ENCODE assay signal across 23 mouse cellular contexts in the genomic region with DNA sequence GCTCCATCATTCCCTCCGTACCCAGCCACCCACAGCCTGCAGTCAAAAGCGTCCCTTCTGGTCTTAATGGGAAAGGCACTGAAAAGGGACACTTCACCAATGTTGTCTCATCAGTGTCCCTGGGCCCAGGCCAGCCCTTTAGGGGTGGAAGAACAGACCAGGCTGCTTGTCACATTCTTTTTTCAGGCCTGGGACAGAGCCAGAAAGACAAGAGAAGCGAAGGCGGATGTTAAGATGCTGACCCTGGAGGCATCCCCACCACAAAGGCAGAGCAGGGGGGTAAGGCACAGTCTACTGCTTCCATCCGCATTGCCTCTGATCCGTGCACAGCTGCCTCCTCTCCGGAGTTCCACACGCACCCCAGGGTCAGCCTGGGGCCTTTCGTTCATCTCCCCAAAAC. TPM values are rescaled to one million over a fixed set of nuclear protein-coding genes. Genes with fewer than 3 reads are reported as not detected.
DNase-seq lines count a peak whose midpoint lies in the region; ATAC-seq lines count a peak whose summit lies in the region.
"Had no signal": no experiment of that assay in that cellular context is flagged by ENCODE, and none has a peak within 500 bp of the region (broad histone marks: within the 10 kb centered on the region; RNA-seq: fewer than 3 reads in every experiment).

No protein-coding gene starts in this region.

- no peak overlapping the region for H3K4me2 ChIP-seq in hindbrain, embryonic 15.5 days
- H3K4me2 ChIP-seq in hindbrain, embryonic 11.5 days (replicated peaks; ENCODE audit: low read depth, low read length): no peak overlapping the region
- no peak overlapping the region for H3K4me2 ChIP-seq in kidney, embryonic 16.5 days (replicated peaks; ENCODE audit: low read depth, low read length)
- no peak overlapping the region for H3K4me2 ChIP-seq in midbrain, embryonic 11.5 days
- H3K4me2 ChIP-seq in midbrain, embryonic 14.5 days (ENCODE audit: low read length): no peak overlapping the region
- H3K4me2 ChIP-seq: embryonic facial prominence, embryonic 13.5 days; forebrain, embryonic 15.5 days; kidney, embryonic 15.5 days; neural tube, embryonic 15.5 days had no signal

- peaks cover 5% of the 10 kb centered on the region; the same call in 1 of the 2 replicates for H3K4me1 ChIP-seq in hindbrain, embryonic 15.5 days (replicated peaks)
- H3K4me1 ChIP-seq in hindbrain, embryonic 11.5 days (replicated peaks; ENCODE audit: control insufficient read depth, insufficient read depth, low read length): no peaks in the 10 kb centered on the region
- H3K4me1 ChIP-seq in kidney, embryonic 16.5 days (ENCODE audit: insufficient read depth, low read length): no peaks in the 10 kb centered on the region
- no peaks in the 10 kb centered on the region for H3K4me1 ChIP-seq in midbrain, embryonic 11.5 days (ENCODE audit: control insufficient read depth, insufficient read depth, low read length)
- H3K4me1 ChIP-seq in midbrain, embryonic 14.5 days (ENCODE audit: control insufficient read depth, insufficient read depth, low read length): no peaks in the 10 kb centered on the region
- H3K4me1 ChIP-seq: embryonic facial prominence, embryonic 13.5 days; forebrain, embryonic 15.5 days; kidney, embryonic 15.5 days; neural tube, embryonic 15.5 days had no signal

- ATAC-seq in hindbrain, embryonic 15.5 days (ENCODE audit: low FRiP score, low read depth): peak; percentile 24; the same call in 1 of the 2 replicates
- no peak for ATAC-seq in hindbrain, embryonic 11.5 days (ENCODE audit: low FRiP score)
- no peak for ATAC-seq in kidney, embryonic 16.5 days (ENCODE audit: low FRiP score, low TSS enrichment)
- ATAC-seq in midbrain, embryonic 11.5 days (ENCODE audit: low FRiP score): no peak
- ATAC-seq in midbrain, embryonic 14.5 days (ENCODE audit: low FRiP score, low TSS enrichment): no peak
- no peak for ATAC-seq in megakaryocyte-erythroid progenitor cell, adult 5-6 weeks (replicated peaks; ENCODE audit: low FRiP score, low TSS enrichment, poor library complexity, severe bottlenecking)
- ATAC-seq: forebrain, embryonic 15.5 days; hindbrain, embryonic 16.5 days; liver, postnatal 0 days had no signal

- no peaks in the 10 kb centered on the region for H3K9me3 ChIP-seq in hindbrain, embryonic 15.5 days
- H3K9me3 ChIP-seq in hindbrain, embryonic 11.5 days (ENCODE audit: control insufficient read depth, low read length): no peaks in the 10 kb centered on the region
- H3K9me3 ChIP-seq in kidney, embryonic 16.5 days (ENCODE audit: low read length): 0 out of 2 replicates have a peak, but pooled peaks cover 2% of the 10 kb centered on the region
- H3K9me3 ChIP-seq in midbrain, embryonic 11.5 days (ENCODE audit: control insufficient read depth, low read length): no peaks in the 10 kb centered on the region
- H3K9me3 ChIP-seq in midbrain, embryonic 14.5 days (ENCODE audit: control insufficient read depth, low read length): no peaks in the 10 kb centered on the region
- H3K9me3 ChIP-seq: embryonic facial prominence, embryonic 13.5 days; forebrain, embryonic 15.5 days; kidney, embryonic 15.5 days; midbrain, embryonic 10.5 days; neural tube, embryonic 15.5 days had no signal

- no peak overlapping the region for H3K4me3 ChIP-seq in hindbrain, embryonic 15.5 days
- no peak overlapping the region for H3K4me3 ChIP-seq in hindbrain, embryonic 11.5 days (ENCODE audit: low read depth, low read length)
- no peak overlapping the region for H3K4me3 ChIP-seq in kidney, embryonic 16.5 days (ENCODE audit: low read length)
- no peak overlapping the region for H3K4me3 ChIP-seq in midbrain, embryonic 11.5 days (ENCODE audit: low read depth, low read length)
- no peak overlapping the region for H3K4me3 ChIP-seq in midbrain, embryonic 14.5 days (replicated peaks; ENCODE audit: low read depth, low read length)
- H3K4me3 ChIP-seq: embryonic facial prominence, embryonic 13.5 days; forebrain, embryonic 15.5 days; kidney, embryonic 15.5 days; midbrain, embryonic 10.5 days; neural tube, embryonic 15.5 days had no signal

- DNase-seq in hindbrain, embryonic 11.5 days (ENCODE audit: low spot score): no peak
- peak; percentile 13 to 30 for DNase-seq in kidney, postnatal 36 days
- DNase-seq in midbrain, embryonic 11.5 days (ENCODE audit: low spot score, missing footprints): peak; percentile 39
- DNase-seq in midbrain, embryonic 14.5 days: no peak
- DNase-seq: adrenal gland, adult 8-10 months; cerebellum, adult 9-10 months; gastrocnemius, postnatal 25 days; heart, postnatal 14 days; liver, postnatal 0 days; right cerebral cortex, postnatal 25 days; thymus, adult 18-20 months had no signal

- whole genome bisulfite sequencing in hindbrain, embryonic 15.5 days: 64% methylated on average over 9 of the region's 9 CpGs
- 84% methylated on average over 9 of the region's 9 CpGs for WGBS in hindbrain, embryonic 11.5 days
- 84% methylated on average over 9 of the region's 9 CpGs for WGBS in kidney, embryonic 16.5 days
- WGBS in midbrain, embryonic 11.5 days: 79% methylated on average over 9 of the region's 9 CpGs
- 79% methylated on average over 9 of the region's 9 CpGs for WGBS in midbrain, embryonic 14.5 days

- no peaks in the 10 kb centered on the region for H3K36me3 ChIP-seq in hindbrain, embryonic 15.5 days
- no peaks in the 10 kb centered on the region for H3K36me3 ChIP-seq in hindbrain, embryonic 11.5 days (ENCODE audit: control insufficient read depth, insufficient read depth, low read length)
- no peaks in the 10 kb centered on the region for H3K36me3 ChIP-seq in kidney, embryonic 16.5 days (ENCODE audit: insufficient read depth, low read length)
- H3K36me3 ChIP-seq in midbrain, embryonic 11.5 days (ENCODE audit: control insufficient read depth, insufficient read depth, low read length): no peaks in the 10 kb centered on the region
- H3K36me3 ChIP-seq in midbrain, embryonic 14.5 days (ENCODE audit: control insufficient read depth, insufficient read depth, low read length): no peaks in the 10 kb centered on the region
- H3K36me3 ChIP-seq: embryonic facial prominence, embryonic 13.5 days; forebrain, embryonic 15.5 days; kidney, embryonic 15.5 days; midbrain, embryonic 10.5 days; neural tube, embryonic 15.5 days had no signal

- H3K9ac ChIP-seq in hindbrain, embryonic 15.5 days: no peak overlapping the region
- no peak overlapping the region for H3K9ac ChIP-seq in hindbrain, embryonic 11.5 days (ENCODE audit: low read depth, low read length)
- H3K9ac ChIP-seq in kidney, embryonic 16.5 days (replicated peaks; ENCODE audit: low read length): no peak overlapping the region
- no peak overlapping the region for H3K9ac ChIP-seq in midbrain, embryonic 11.5 days (ENCODE audit: low read length)
- H3K9ac ChIP-seq in midbrain, embryonic 14.5 days (replicated peaks; ENCODE audit: low read length): no peak overlapping the region
- H3K9ac ChIP-seq: embryonic facial prominence, embryonic 13.5 days; forebrain, embryonic 15.5 days; kidney, embryonic 15.5 days; liver, postnatal 0 days; neural tube, embryonic 15.5 days had no signal

- no peak overlapping the region for H3K27ac ChIP-seq in hindbrain, embryonic 15.5 days (replicated peaks)
- no peak overlapping the region for H3K27ac ChIP-seq in hindbrain, embryonic 11.5 days (ENCODE audit: low read depth, low read length)
- no peak overlapping the region for H3K27ac ChIP-seq in kidney, embryonic 16.5 days (ENCODE audit: low read length)
- no peak overlapping the region for H3K27ac ChIP-seq in midbrain, embryonic 11.5 days (ENCODE audit: low read depth, low read length)
- H3K27ac ChIP-seq in midbrain, embryonic 14.5 days (replicated peaks; ENCODE audit: low read depth, low read length): no peak overlapping the region
- H3K27ac ChIP-seq: embryonic facial prominence, embryonic 13.5 days; forebrain, embryonic 15.5 days; kidney, embryonic 15.5 days; midbrain, embryonic 10.5 days; neural tube, embryonic 15.5 days had no signal

- H3K27me3 ChIP-seq in hindbrain, embryonic 15.5 days: no peaks in the 10 kb centered on the region
- H3K27me3 ChIP-seq in hindbrain, embryonic 11.5 days (ENCODE audit: control insufficient read depth, insufficient read depth, low read length): no peaks in the 10 kb centered on the region
- H3K27me3 ChIP-seq in kidney, embryonic 16.5 days (ENCODE audit: insufficient read depth, low read length): no peaks in the 10 kb centered on the region
- H3K27me3 ChIP-seq in midbrain, embryonic 11.5 days (ENCODE audit: control insufficient read depth, insufficient read depth, low read length): no peaks in the 10 kb centered on the region
- no peaks in the 10 kb centered on the region for H3K27me3 ChIP-seq in midbrain, embryonic 14.5 days (ENCODE audit: control insufficient read depth, insufficient read depth, low read length)
- H3K27me3 ChIP-seq: forebrain, embryonic 15.5 days; kidney, embryonic 15.5 days; neural tube, embryonic 15.5 days had no signal

RNA-seq across cellular contexts. Expression of a gene that starts 10.0 kb away (rescaled TPM):
- not detected in 2 replicates for polyA plus RNA-seq in hindbrain, embryonic 15.5 days (2015; fragmentation: Nextera tagmentation; extraction: Ambion mirVana)
- not detected in 2 replicates for polyA plus RNA-seq in hindbrain, embryonic 11.5 days (2014; fragmentation: Nextera tagmentation; extraction: Ambion mirVana)
- 0.04 TPM in 1 of 2 replicates, not detected in the other for polyA plus RNA-seq in kidney, embryonic 16.5 days (2015; fragmentation: Nextera tagmentation; extraction: Ambion mirVana)
- not detected in 2 replicates for polyA plus RNA-seq in midbrain, embryonic 11.5 days (2014; fragmentation: Nextera tagmentation; extraction: Ambion mirVana)
- polyA plus RNA-seq in midbrain, embryonic 14.5 days (2014; fragmentation: Nextera tagmentation; extraction: Ambion mirVana): not detected in 2 replicates
- total RNA-seq in megakaryocyte-erythroid progenitor cell, adult 5-6 weeks (2014; fragmentation: Nextera tagmentation): not detected in 2 replicates
- 0.19 TPM in 1 of 2 replicates, not detected in the other for total RNA-seq in megakaryocyte-erythroid progenitor cell, adult 5-6 weeks (2017)
- total RNA-seq: gastrocnemius, postnatal 25 days; layer of hippocampus, adult 8-10 months; left cerebral cortex, postnatal 36 days; liver, adult 2 months had no signal
- polyA plus RNA-seq: forebrain, embryonic 15.5 days; hindbrain, embryonic 16.5 days; kidney, embryonic 15.5 days; midbrain, embryonic 10.5 days; neural tube, embryonic 15.5 days had no signal

RNA-seq across cellular contexts. Expression of a gene that starts 15.1 kb away (rescaled TPM):
- 49.5 and 50.4 TPM in 2 replicates for polyA plus RNA-seq in hindbrain, embryonic 15.5 days (2015; fragmentation: Nextera tagmentation; extraction: Ambion mirVana)
- 82.5 and 84.2 TPM in 2 replicates for polyA plus RNA-seq in hindbrain, embryonic 11.5 days (2014; fragmentation: Nextera tagmentation; extraction: Ambion mirVana)
- 56.6 and 61.1 TPM in 2 replicates for polyA plus RNA-seq in kidney, embryonic 16.5 days (2015; fragmentation: Nextera tagmentation; extraction: Ambion mirVana)
- polyA plus RNA-seq in midbrain, embryonic 11.5 days (2014; fragmentation: Nextera tagmentation; extraction: Ambion mirVana): 77.0 and 87.0 TPM in 2 replicates
- polyA plus RNA-seq in midbrain, embryonic 14.5 days (2014; fragmentation: Nextera tagmentation; extraction: Ambion mirVana): 46.7 and 54.9 TPM in 2 replicates
- total RNA-seq in megakaryocyte-erythroid progenitor cell, adult 5-6 weeks (2014; fragmentation: Nextera tagmentation): 44.9 and 56.4 TPM in 2 replicates
- total RNA-seq in megakaryocyte-erythroid progenitor cell, adult 5-6 weeks (2017): 42.0 and 59.1 TPM in 2 replicates

RNA-seq across cellular contexts. Expression of a gene that starts 32.0 kb away (rescaled TPM):
- 24.8 and 29.2 TPM in 2 replicates for polyA plus RNA-seq in hindbrain, embryonic 15.5 days (2015; fragmentation: Nextera tagmentation; extraction: Ambion mirVana)
- 19.1 and 21.0 TPM in 2 replicates for polyA plus RNA-seq in hindbrain, embryonic 11.5 days (2014; fragmentation: Nextera tagmentation; extraction: Ambion mirVana)
- polyA plus RNA-seq in kidney, embryonic 16.5 days (2015; fragmentation: Nextera tagmentation; extraction: Ambion mirVana): 61.9 and 62.1 TPM in 2 replicates
- 13.2 and 14.1 TPM in 2 replicates for polyA plus RNA-seq in midbrain, embryonic 11.5 days (2014; fragmentation: Nextera tagmentation; extraction: Ambion mirVana)
- polyA plus RNA-seq in midbrain, embryonic 14.5 days (2014; fragmentation: Nextera tagmentation; extraction: Ambion mirVana): 15.3 and 17.5 TPM in 2 replicates
- total RNA-seq in megakaryocyte-erythroid progenitor cell, adult 5-6 weeks (2014; fragmentation: Nextera tagmentation): 0.87 TPM in 1 of 2 replicates, not detected in the other
- 0.76 TPM in 1 of 2 replicates, not detected in the other for total RNA-seq in megakaryocyte-erythroid progenitor cell, adult 5-6 weeks (2017)

RNA-seq across cellular contexts. Expression of a gene that starts 36.2 kb away (rescaled TPM):
- polyA plus RNA-seq in hindbrain, embryonic 15.5 days (2015; fragmentation: Nextera tagmentation; extraction: Ambion mirVana): 34.7 and 36.9 TPM in 2 replicates
- polyA plus RNA-seq in hindbrain, embryonic 11.5 days (2014; fragmentation: Nextera tagmentation; extraction: Ambion mirVana): 28.6 and 29.0 TPM in 2 replicates
- polyA plus RNA-seq in kidney, embryonic 16.5 days (2015; fragmentation: Nextera tagmentation; extraction: Ambion mirVana): 38.3 and 42.4 TPM in 2 replicates
- 24.8 and 27.2 TPM in 2 replicates for polyA plus RNA-seq in midbrain, embryonic 11.5 days (2014; fragmentation: Nextera tagmentation; extraction: Ambion mirVana)
- 37.4 and 37.7 TPM in 2 replicates for polyA plus RNA-seq in midbrain, embryonic 14.5 days (2014; fragmentation: Nextera tagmentation; extraction: Ambion mirVana)
- total RNA-seq in megakaryocyte-erythroid progenitor cell, adult 5-6 weeks (2014; fragmentation: Nextera tagmentation): 11.1 and 18.5 TPM in 2 replicates
- total RNA-seq in megakaryocyte-erythroid progenitor cell, adult 5-6 weeks (2017): 8.9 and 10.8 TPM in 2 replicates

Comparison
In these comparisons a context has a peak if more than half of its experiments do, and no peak if none do; other contexts are left out.
1. DNase-seq: peak in kidney, postnatal 36 days (2 of 2) and midbrain, embryonic 11.5 days (single experiment); none in hindbrain, embryonic 11.5 days (single experiment) and midbrain, embryonic 14.5 days (single experiment).